ENCODE assay signal across 12 mouse cellular contexts in genomic region chr8:107505271-107505670, GRCm38 (mm10).
DNase-seq lines count a peak whose midpoint lies in the region; ATAC-seq and TF ChIP-seq lines count a peak whose summit lies in the region.
"Had no signal": no experiment of that assay in that cellular context is flagged by ENCODE, and none has a peak within 500 bp of the region (broad histone marks: within the 10 kb centered on the region; RNA-seq: fewer than 3 reads in every experiment).

No protein-coding gene starts in this region.

- H3K4me2 ChIP-seq in myocyte (ENCODE audit: low read depth), result peak overlapping the region; percentile 2

- no peak for DNase-seq in cerebellum, postnatal 4 days (ENCODE audit: low spot score in 2 of 2)
- no peak for DNase-seq in embryonic facial prominence, embryonic 10.5 days (ENCODE audit: low spot score)
- no peak for DNase-seq in kidney, adult 18-20 months
- DNase-seq in kidney, adult 8-10 months, result no peak
- DNase-seq: heart, adult 2 months; heart, postnatal 14 days; kidney, postnatal 14 days; spleen, adult 18-20 months had no signal

- no peaks in the 10 kb centered on the region for H3K79me2 ChIP-seq in myocyte (ENCODE audit: control insufficient read depth, insufficient read depth)

- H3K4me3 ChIP-seq in megakaryocyte, embryonic 14.5 days (replicated peaks), result peak overlapping the region; percentile 57
- H3K4me3 ChIP-seq in embryonic facial prominence, embryonic 10.5 days, result no peak overlapping the region
- no peak overlapping the region for H3K4me3 ChIP-seq in myocyte
- H3K4me3 ChIP-seq: heart, adult 2 months had no signal

- no peak for TF ChIP-seq POLR2A in myocyte (IDR thresholded peaks at IDR 0.05; ENCODE audit: insufficient read length, low read depth)

- H3ac ChIP-seq in myocyte (ENCODE audit: control insufficient read depth, insufficient read length), result no peak overlapping the region

- H3K27me3 ChIP-seq in megakaryocyte, embryonic 14.5 days (replicated peaks), result no peaks in the 10 kb centered on the region
- H3K27me3 ChIP-seq in embryonic facial prominence, embryonic 10.5 days (replicated peaks; ENCODE audit: low read depth, poor library complexity, severe bottlenecking), result no peaks in the 10 kb centered on the region
- no peaks in the 10 kb centered on the region for H3K27me3 ChIP-seq in myocyte (ENCODE audit: control insufficient read depth, insufficient read depth, insufficient read length)

- 72% methylated on average over 4 of the region's 4 CpGs for WGBS in embryonic facial prominence, embryonic 10.5 days

- H3K9me3 ChIP-seq in megakaryocyte, embryonic 14.5 days, result no peaks in the 10 kb centered on the region; the same call in 1 of the 2 replicates
- H3K9me3 ChIP-seq in embryonic facial prominence, embryonic 10.5 days, result no peaks in the 10 kb centered on the region

- peaks cover 93% of the 10 kb centered on the region for H3K4me1 ChIP-seq in megakaryocyte, embryonic 14.5 days
- H3K4me1 ChIP-seq in embryonic facial prominence, embryonic 10.5 days, result peaks cover 38% of the 10 kb centered on the region

- ATAC-seq in cerebellum, adult (ENCODE audit: insufficient number of reproducible peaks, low FRiP score, low TSS enrichment), result peak; percentile 49; the same call in 1 of the 2 replicates
- no peak for ATAC-seq in megakaryocyte, adult 5-6 weeks (ENCODE audit: poor library complexity, severe bottlenecking)

- H3K36me3 ChIP-seq in megakaryocyte, embryonic 14.5 days (replicated peaks; ENCODE audit: low read length), result peaks cover 65% of the 10 kb centered on the region
- peaks cover 27% of the 10 kb centered on the region for H3K36me3 ChIP-seq in embryonic facial prominence, embryonic 10.5 days (replicated peaks)
- H3K36me3 ChIP-seq in myocyte (ENCODE audit: control insufficient read depth, insufficient read depth), result no peaks in the 10 kb centered on the region

- peak overlapping the region; percentile 66 for H3K27ac ChIP-seq in embryonic facial prominence, embryonic 10.5 days (replicated peaks)
- H3K27ac ChIP-seq: heart, adult 2 months had no signal

TF ChIP-seq in myocyte, 11 proteins besides CTCF, POLR2A, EP300 and RAD21:
- TF ChIP-seq REST (IDR thresholded peaks at IDR 0.05; ENCODE audit: insufficient read depth, insufficient read length), result no peak
- TF ChIP-seq SRF (IDR thresholded peaks at IDR 0.05; ENCODE audit: control insufficient read depth, insufficient read length, low read depth), result no peak
- TF ChIP-seq USF1 (IDR thresholded peaks at IDR 0.05; ENCODE audit: low read depth), result no peak
- no peak for TF ChIP-seq CEBPB (IDR thresholded peaks at IDR 0.05; ENCODE audit: insufficient read depth, poor library complexity, severe bottlenecking)
- TF ChIP-seq POLR2AphosphoS2 (IDR thresholded peaks at IDR 0.05; ENCODE audit: insufficient read length, low read depth), result no peak
- TF ChIP-seq MAX (IDR thresholded peaks at IDR 0.05; ENCODE audit: low read depth), result no peak
- TF ChIP-seq TCF12 (IDR thresholded peaks at IDR 0.05; ENCODE audit: insufficient read depth, poor library complexity, severe bottlenecking), result no peak
